Mouse (Mus musculus): ENCODE measurements at regions not wholly inside any gene's neighbourhood (a gene's known extent, or its start where the extent isn't known, plus 50 kb on each side); places are given as distances from the start of the nearest gene placed in this dataset.

GRCm38 (mm10) chr12:25883771-25884171, 531.3 kb downstream of the Rnf144a start:
- H3K9me3 ChIP-seq (replicated peaks; ENCODE audit: control insufficient read depth, insufficient read depth, low read length, poor library complexity, severe bottlenecking), result no peaks in the 10 kb centered on the region
- TF ChIP-seq CTCF (IDR thresholded peaks at IDR 0.05; ENCODE audit: low read depth, low read length), result no peak
- TF ChIP-seq EP300 (IDR thresholded peaks at IDR 0.05; ENCODE audit: insufficient read depth, low read depth, low read length), result no peak
- TF ChIP-seq POLR2A (IDR thresholded peaks at IDR 0.05; ENCODE audit: insufficient read depth, low read length), result no peak

GRCm38 (mm10) chr12:25871816-25872215, 543.2 kb downstream of the Rnf144a start:
- Histone ChIP-seq H3K4me1 (ENCODE audit: control insufficient read depth, insufficient read depth, low read length) (no peaks in the 10 kb centered on the region), H3K36me3 (ENCODE audit: control insufficient read depth, insufficient read depth, low read length, poor library complexity, severe bottlenecking) (no peaks in the 10 kb centered on the region), H3K4me3 (ENCODE audit: low read depth, low read length) (no peak overlapping the region), H3K27ac (ENCODE audit: insufficient read depth, low read length) (no peak overlapping the region), H3K9ac (ENCODE audit: low read depth, poor library complexity, severe bottlenecking) (no peak overlapping the region), H3K9me3 (replicated peaks; ENCODE audit: control insufficient read depth, insufficient read depth, low read length, poor library complexity, severe bottlenecking) (no peaks in the 10 kb centered on the region), H3K27me3 (ENCODE audit: control insufficient read depth, insufficient read depth, low read length, poor library complexity, severe bottlenecking) (no peaks in the 10 kb centered on the region)
- no peak for TF ChIP-seq POLR2A (IDR thresholded peaks at IDR 0.05; ENCODE audit: insufficient read depth, low read length)
- no peak for TF ChIP-seq EP300 (IDR thresholded peaks at IDR 0.05; ENCODE audit: insufficient read depth, low read depth, low read length)

More at GRCm38 (mm10) chr12:25883771-25884171, 531.3 kb downstream of the Rnf144a start:
- no peak overlapping the region for H3K4me3 ChIP-seq (ENCODE audit: low read depth, low read length)
- no peaks in the 10 kb centered on the region for H3K27me3 ChIP-seq (ENCODE audit: control insufficient read depth, insufficient read depth, low read length, poor library complexity, severe bottlenecking)
- H3K4me1 ChIP-seq (ENCODE audit: control insufficient read depth, insufficient read depth, low read length), result no peaks in the 10 kb centered on the region
- no peaks in the 10 kb centered on the region for H3K36me3 ChIP-seq (ENCODE audit: control insufficient read depth, insufficient read depth, low read length, poor library complexity, severe bottlenecking)
- H3K9ac ChIP-seq (ENCODE audit: low read depth, poor library complexity, severe bottlenecking), result no peak overlapping the region
- H3K27ac ChIP-seq (ENCODE audit: insufficient read depth, low read length), result no peak overlapping the region

DNA sequence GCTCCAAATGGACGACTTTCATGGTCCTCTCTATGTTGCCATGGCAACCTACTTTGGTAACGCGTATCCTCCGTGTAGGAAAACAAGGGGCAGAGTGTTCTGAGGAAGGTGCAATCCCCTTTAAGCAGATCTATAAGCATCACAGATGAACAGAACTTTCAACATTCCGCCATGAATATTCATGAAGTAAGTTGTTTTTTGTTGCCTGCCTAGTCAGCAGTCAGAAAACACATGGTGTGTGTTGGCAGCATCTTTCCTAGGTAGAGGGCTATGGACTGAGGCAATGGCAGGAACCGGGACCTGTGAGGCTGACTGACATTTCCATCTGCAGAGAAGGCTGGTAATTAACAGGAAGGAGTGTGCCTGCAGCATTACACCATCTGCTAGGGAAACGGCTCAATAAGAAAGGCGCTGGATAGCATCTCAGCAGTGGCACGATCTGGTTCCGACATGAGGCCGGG, 544.0 kb downstream of the Rnf144a start:
- H3K9ac ChIP-seq (ENCODE audit: low read depth, poor library complexity, severe bottlenecking), result no peak overlapping the region
- no peak overlapping the region for H3K27ac ChIP-seq (ENCODE audit: insufficient read depth, low read length)
- TF ChIP-seq EP300 (IDR thresholded peaks at IDR 0.05; ENCODE audit: insufficient read depth, low read depth, low read length), result no peak
- TF ChIP-seq CTCF (IDR thresholded peaks at IDR 0.05; ENCODE audit: low read depth, low read length), result no peak
- no peak for TF ChIP-seq POLR2A (IDR thresholded peaks at IDR 0.05; ENCODE audit: insufficient read depth, low read length)
- no peaks in the 10 kb centered on the region for H3K9me3 ChIP-seq (replicated peaks; ENCODE audit: control insufficient read depth, insufficient read depth, low read length, poor library complexity, severe bottlenecking)
- H3K4me1 ChIP-seq (ENCODE audit: control insufficient read depth, insufficient read depth, low read length), result no peaks in the 10 kb centered on the region
- H3K36me3 ChIP-seq (ENCODE audit: control insufficient read depth, insufficient read depth, low read length, poor library complexity, severe bottlenecking), result no peaks in the 10 kb centered on the region
- no peak overlapping the region for H3K4me3 ChIP-seq (ENCODE audit: low read depth, low read length)
- no peaks in the 10 kb centered on the region for H3K27me3 ChIP-seq (ENCODE audit: control insufficient read depth, insufficient read depth, low read length, poor library complexity, severe bottlenecking)

DNA sequence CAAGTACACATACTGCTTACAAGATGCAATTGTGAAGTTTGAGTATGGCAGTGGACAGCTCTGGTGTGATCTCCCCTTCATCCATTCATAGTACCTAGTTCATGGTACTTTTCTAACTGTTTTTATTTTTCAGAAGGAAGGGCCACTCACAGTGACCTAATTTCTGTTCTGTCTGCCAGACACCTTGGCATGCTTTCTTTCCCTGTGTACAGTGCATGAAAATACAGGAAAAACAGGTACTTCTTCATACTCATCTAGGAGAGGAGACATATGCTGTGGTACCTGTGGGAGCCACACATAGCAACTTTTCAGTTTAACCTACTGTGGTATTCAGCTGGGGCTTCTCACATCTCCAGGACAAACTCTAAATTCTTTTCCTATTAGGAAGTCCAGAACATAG, 545.2 kb downstream of the Rnf144a start:
- no peak overlapping the region for H3K27ac ChIP-seq (ENCODE audit: insufficient read depth, low read length)
- TF ChIP-seq EP300 (IDR thresholded peaks at IDR 0.05; ENCODE audit: insufficient read depth, low read depth, low read length), result no peak
- no peak for TF ChIP-seq CTCF (IDR thresholded peaks at IDR 0.05; ENCODE audit: low read depth, low read length)
- TF ChIP-seq POLR2A (IDR thresholded peaks at IDR 0.05; ENCODE audit: insufficient read depth, low read length), result no peak
- H3K9me3 ChIP-seq (replicated peaks; ENCODE audit: control insufficient read depth, insufficient read depth, low read length, poor library complexity, severe bottlenecking), result no peaks in the 10 kb centered on the region
- H3K36me3 ChIP-seq (ENCODE audit: control insufficient read depth, insufficient read depth, low read length, poor library complexity, severe bottlenecking), result no peaks in the 10 kb centered on the region
- H3K9ac ChIP-seq (ENCODE audit: low read depth, poor library complexity, severe bottlenecking), result no peak overlapping the region
- H3K4me1 ChIP-seq (ENCODE audit: control insufficient read depth, insufficient read depth, low read length), result no peaks in the 10 kb centered on the region
- H3K27me3 ChIP-seq (ENCODE audit: control insufficient read depth, insufficient read depth, low read length, poor library complexity, severe bottlenecking), result no peaks in the 10 kb centered on the region
- H3K4me3 ChIP-seq (ENCODE audit: low read depth, low read length), result no peak overlapping the region

DNA sequence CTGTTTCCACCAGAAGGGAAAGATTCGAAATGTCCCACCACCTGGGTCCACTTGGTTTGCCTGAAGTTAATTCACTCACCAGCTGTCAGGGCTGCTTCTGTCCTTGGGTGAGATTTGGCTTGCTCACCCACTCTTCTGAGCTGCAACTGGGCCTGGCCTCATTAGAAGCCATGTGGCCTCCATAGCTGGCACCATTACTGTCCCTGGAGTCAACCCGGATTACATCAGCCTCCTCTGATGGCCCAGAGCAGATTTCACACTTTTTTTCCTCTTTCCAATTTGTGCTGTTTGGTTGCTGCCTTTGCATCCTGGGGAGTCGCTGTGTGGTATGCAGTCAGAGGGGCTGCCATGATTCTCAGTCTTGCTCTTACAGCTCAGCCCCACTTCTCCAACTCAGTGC, 550.0 kb downstream of the Rnf144a start:
- Histone ChIP-seq H3K27me3 (ENCODE audit: control insufficient read depth, insufficient read depth, low read length, poor library complexity, severe bottlenecking) (no peaks in the 10 kb centered on the region), H3K27ac (ENCODE audit: insufficient read depth, low read length) (no peak overlapping the region), H3K4me1 (ENCODE audit: control insufficient read depth, insufficient read depth, low read length) (no peaks in the 10 kb centered on the region), H3K9me3 (replicated peaks; ENCODE audit: control insufficient read depth, insufficient read depth, low read length, poor library complexity, severe bottlenecking) (no peaks in the 10 kb centered on the region), H3K4me3 (ENCODE audit: low read depth, low read length) (no peak overlapping the region), H3K36me3 (ENCODE audit: control insufficient read depth, insufficient read depth, low read length, poor library complexity, severe bottlenecking) (no peaks in the 10 kb centered on the region), H3K9ac (ENCODE audit: low read depth, poor library complexity, severe bottlenecking) (no peak overlapping the region)
- TF ChIP-seq EP300 (IDR thresholded peaks at IDR 0.05; ENCODE audit: insufficient read depth, low read depth, low read length), result no peak
- no peak for TF ChIP-seq CTCF (IDR thresholded peaks at IDR 0.05; ENCODE audit: low read depth, low read length)
- no peak for TF ChIP-seq POLR2A (IDR thresholded peaks at IDR 0.05; ENCODE audit: insufficient read depth, low read length)

DNA sequence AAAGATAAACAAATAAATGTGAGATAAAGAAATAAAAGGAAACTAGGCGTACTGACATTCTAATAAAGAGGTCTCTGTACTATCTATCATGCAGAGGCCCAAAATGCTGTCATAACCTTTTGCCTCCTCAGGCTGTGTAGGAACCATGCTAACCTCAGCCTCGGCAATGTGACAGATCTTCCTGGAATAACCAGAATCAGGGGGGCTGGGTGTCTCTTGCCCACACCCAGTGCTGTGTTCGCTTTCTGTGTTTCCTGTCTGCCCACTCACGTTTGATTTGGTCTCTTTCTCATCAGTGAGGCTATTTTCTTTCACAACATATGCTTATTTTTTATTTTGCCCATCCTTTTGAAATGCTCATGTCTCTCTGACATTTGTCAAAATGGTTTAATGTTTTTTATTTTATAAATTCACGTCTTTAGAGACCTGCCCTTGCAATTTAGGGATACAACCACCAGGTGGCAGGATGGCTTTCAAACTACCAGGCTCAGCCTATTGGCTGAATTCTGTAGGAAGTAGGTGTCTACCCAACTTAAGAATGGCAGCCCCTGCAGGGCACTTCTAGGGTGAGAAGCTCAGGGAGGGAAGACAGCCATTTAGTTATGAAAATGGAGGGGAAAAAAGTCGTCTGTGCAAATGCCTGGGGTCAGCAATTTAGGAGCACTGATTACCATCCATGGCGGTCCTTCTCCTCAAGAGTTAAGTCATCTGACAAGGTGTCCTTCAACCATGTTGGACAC, 550.8 kb downstream of the Rnf144a start:
- Histone ChIP-seq H3K4me3 (ENCODE audit: low read depth, low read length) (no peak overlapping the region), H3K9ac (ENCODE audit: low read depth, poor library complexity, severe bottlenecking) (no peak overlapping the region), H3K4me1 (ENCODE audit: control insufficient read depth, insufficient read depth, low read length) (no peaks in the 10 kb centered on the region), H3K9me3 (replicated peaks; ENCODE audit: control insufficient read depth, insufficient read depth, low read length, poor library complexity, severe bottlenecking) (no peaks in the 10 kb centered on the region), H3K27ac (ENCODE audit: insufficient read depth, low read length) (no peak overlapping the region), H3K27me3 (ENCODE audit: control insufficient read depth, insufficient read depth, low read length, poor library complexity, severe bottlenecking) (no peaks in the 10 kb centered on the region), H3K36me3 (ENCODE audit: control insufficient read depth, insufficient read depth, low read length, poor library complexity, severe bottlenecking) (no peaks in the 10 kb centered on the region)
- TF ChIP-seq CTCF (IDR thresholded peaks at IDR 0.05; ENCODE audit: low read depth, low read length) (no peak), POLR2A (IDR thresholded peaks at IDR 0.05; ENCODE audit: insufficient read depth, low read length) (no peak), EP300 (IDR thresholded peaks at IDR 0.05; ENCODE audit: insufficient read depth, low read depth, low read length) (no peak)
